Mouse (Mus musculus): ENCODE data around the gene Gria2. TPM values are rescaled to one million over a fixed set of nuclear protein-coding genes. Genes with fewer than 3 reads are reported as not detected.

Gene Gria2
- polyA plus RNA-seq, 2 experiments: 0.03 TPM; not detected in 1

GRCm38 (mm10) chr3:80769506-80770235 lies 33.0 kb downstream of the Gria2 start:
- Histone ChIP-seq H3K27ac (no peak overlapping the region), H3K4me2 (ENCODE audit: low read depth) (no peak overlapping the region), H3K36me3 (replicated peaks; ENCODE audit: control insufficient read depth, insufficient read depth, low read depth) (no peaks in the 10 kb centered on the region), H3K27me3 (ENCODE audit: control insufficient read depth, insufficient read depth, low read length) (no peaks in the 10 kb centered on the region), H3K4me3 (ENCODE audit: insufficient read depth in 1 of 2, low read depth in 2 of 2, low read length in 2 of 2) (no peak overlapping the region), H3K9ac (replicated peaks) (no peak overlapping the region), H3K4me1 (replicated peaks; ENCODE audit: control insufficient read depth in 2 of 2, insufficient read depth in 2 of 2, low read length in 1 of 2) (no peaks in the 10 kb centered on the region), H3K9me3 (ENCODE audit: control insufficient read depth, low read length) (no peaks in the 10 kb centered on the region)
- 41% methylated on average over 5 of the region's 5 CpGs for WGBS (ENCODE audit: insufficient replicate concordance)
- DNase-seq (ENCODE audit: low read depth in 3 of 3, low spot score in 3 of 3): no peak
- TF ChIP-seq EP300 (IDR thresholded peaks at IDR 0.05; ENCODE audit: low read depth) (no peak), CTCF (IDR thresholded peaks at IDR 0.05; ENCODE audit: low read depth) (no peak)
- no peak for ATAC-seq (ENCODE audit: insufficient read depth)

- Histone ChIP-seq H3K9ac (replicated peaks) (no peak overlapping the region), H3K27me3 (ENCODE audit: control insufficient read depth, insufficient read depth, low read length) (no peaks in the 10 kb centered on the region), H3K4me3 (ENCODE audit: insufficient read depth in 1 of 2, low read depth in 2 of 2, low read length in 2 of 2) (no peak overlapping the region), H3K4me2 (ENCODE audit: low read depth) (no peak overlapping the region), H3K27ac (no peak overlapping the region), H3K9me3 (ENCODE audit: control insufficient read depth, low read length) (no peaks in the 10 kb centered on the region), H3K36me3 (replicated peaks; ENCODE audit: control insufficient read depth, insufficient read depth, low read depth) (no peaks in the 10 kb centered on the region), H3K4me1 (replicated peaks; ENCODE audit: control insufficient read depth in 2 of 2, insufficient read depth in 2 of 2, low read length in 1 of 2) (no peaks in the 10 kb centered on the region)
- WGBS (ENCODE audit: insufficient replicate concordance): 54% methylated on average over 4 of the region's 4 CpGs
- DNase-seq (ENCODE audit: low read depth in 3 of 3, low spot score in 3 of 3) (no peak), ATAC-seq (ENCODE audit: insufficient read depth) (no peak)
- TF ChIP-seq EP300 (IDR thresholded peaks at IDR 0.05; ENCODE audit: low read depth): no peak
- TF ChIP-seq CTCF (IDR thresholded peaks at IDR 0.05; ENCODE audit: low read depth): no peak
Observed at GRCm38 (mm10) chr3:80758955-80759354, 43.7 kb downstream of the Gria2 start.

- Histone ChIP-seq H3K36me3 (replicated peaks; ENCODE audit: control insufficient read depth, insufficient read depth, low read depth) (no peaks in the 10 kb centered on the region), H3K4me2 (ENCODE audit: low read depth) (no peak overlapping the region), H3K27me3 (ENCODE audit: control insufficient read depth, insufficient read depth, low read length) (no peaks in the 10 kb centered on the region), H3K27ac (no peak overlapping the region), H3K9me3 (ENCODE audit: control insufficient read depth, low read length) (no peaks in the 10 kb centered on the region), H3K4me3 (ENCODE audit: insufficient read depth in 1 of 2, low read depth in 2 of 2, low read length in 2 of 2) (no peak overlapping the region), H3K4me1 (replicated peaks; ENCODE audit: control insufficient read depth in 2 of 2, insufficient read depth in 2 of 2, low read length in 1 of 2) (no peaks in the 10 kb centered on the region), H3K9ac (replicated peaks) (no peak overlapping the region)
- no peak for TF ChIP-seq EP300 (IDR thresholded peaks at IDR 0.05; ENCODE audit: low read depth)
- TF ChIP-seq CTCF (IDR thresholded peaks at IDR 0.05; ENCODE audit: low read depth): no peak
- WGBS (ENCODE audit: insufficient replicate concordance): 76% methylated on average over 2 of the region's 2 CpGs
- ATAC-seq (ENCODE audit: insufficient read depth) (no peak), DNase-seq (ENCODE audit: low read depth in 3 of 3, low spot score in 3 of 3) (no peak)
Observed at GRCm38 (mm10) chr3:80758363-80758762, 44.3 kb downstream of the Gria2 start.

GRCm38 (mm10) chr3:80750786-80751185 lies 51.8 kb downstream of the Gria2 start:
- no peak overlapping the region for H3K27ac ChIP-seq

GRCm38 (mm10) chr3:80725205-80725604 lies 77.4 kb downstream of the Gria2 start:
- Histone ChIP-seq H3K9me3 (ENCODE audit: control insufficient read depth, low read length) (no peaks in the 10 kb centered on the region), H3K27me3 (ENCODE audit: control insufficient read depth, insufficient read depth, low read length) (no peaks in the 10 kb centered on the region), H3K4me1 (replicated peaks; ENCODE audit: control insufficient read depth in 2 of 2, insufficient read depth in 2 of 2, low read length in 1 of 2) (no peaks in the 10 kb centered on the region), H3K9ac (replicated peaks) (no peak overlapping the region), H3K4me3 (ENCODE audit: insufficient read depth in 1 of 2, low read depth in 2 of 2, low read length in 2 of 2) (no peak overlapping the region), H3K27ac (no peak overlapping the region), H3K36me3 (replicated peaks; ENCODE audit: control insufficient read depth, insufficient read depth, low read depth) (no peaks in the 10 kb centered on the region), H3K4me2 (ENCODE audit: low read depth) (no peak overlapping the region)
- ATAC-seq (ENCODE audit: insufficient read depth): no peak
- 55% methylated on average over 3 of the region's 3 CpGs for WGBS (ENCODE audit: insufficient replicate concordance)
- no peak for DNase-seq (ENCODE audit: low read depth in 3 of 3, low spot score in 3 of 3)
- no peak for TF ChIP-seq CTCF (IDR thresholded peaks at IDR 0.05; ENCODE audit: low read depth)
- no peak for TF ChIP-seq EP300 (IDR thresholded peaks at IDR 0.05; ENCODE audit: low read depth)

More at GRCm38 (mm10) chr3:80750786-80751185, 51.8 kb downstream of the Gria2 start:
- Histone ChIP-seq H3K36me3 (replicated peaks; ENCODE audit: control insufficient read depth, insufficient read depth, low read depth) (no peaks in the 10 kb centered on the region), H3K4me1 (replicated peaks; ENCODE audit: control insufficient read depth in 2 of 2, insufficient read depth in 2 of 2, low read length in 1 of 2) (no peaks in the 10 kb centered on the region), H3K9ac (replicated peaks) (no peak overlapping the region), H3K4me2 (ENCODE audit: low read depth) (no peak overlapping the region), H3K9me3 (ENCODE audit: control insufficient read depth, low read length) (no peaks in the 10 kb centered on the region), H3K27me3 (ENCODE audit: control insufficient read depth, insufficient read depth, low read length) (no peaks in the 10 kb centered on the region), H3K4me3 (ENCODE audit: insufficient read depth in 1 of 2, low read depth in 2 of 2, low read length in 2 of 2) (no peak overlapping the region)
- TF ChIP-seq EP300 (IDR thresholded peaks at IDR 0.05; ENCODE audit: low read depth): no peak
- no peak for TF ChIP-seq CTCF (IDR thresholded peaks at IDR 0.05; ENCODE audit: low read depth)
- DNase-seq (ENCODE audit: low read depth in 3 of 3, low spot score in 3 of 3): no peak
- ATAC-seq (ENCODE audit: insufficient read depth): no peak
